Mouse (Mus musculus) erythroblast, embryonic 14.5 days (primary cell): ENCODE measurements around the gene Slc30a2.

Experiments
- GATA1 ChIP-seq: IDR thresholded peaks from 2 replicates; pipeline ENCODE4 v1.6.1; 2012; ENCODE audit warnings: low read length, inconsistent platforms, mixed read lengths
- TAL1 ChIP-seq: IDR thresholded peaks from 3 replicates; pipeline ENCODE4 v1.6.1; 2012; ENCODE audit warnings: low read length, inconsistent platforms, mixed read lengths

DNA sequence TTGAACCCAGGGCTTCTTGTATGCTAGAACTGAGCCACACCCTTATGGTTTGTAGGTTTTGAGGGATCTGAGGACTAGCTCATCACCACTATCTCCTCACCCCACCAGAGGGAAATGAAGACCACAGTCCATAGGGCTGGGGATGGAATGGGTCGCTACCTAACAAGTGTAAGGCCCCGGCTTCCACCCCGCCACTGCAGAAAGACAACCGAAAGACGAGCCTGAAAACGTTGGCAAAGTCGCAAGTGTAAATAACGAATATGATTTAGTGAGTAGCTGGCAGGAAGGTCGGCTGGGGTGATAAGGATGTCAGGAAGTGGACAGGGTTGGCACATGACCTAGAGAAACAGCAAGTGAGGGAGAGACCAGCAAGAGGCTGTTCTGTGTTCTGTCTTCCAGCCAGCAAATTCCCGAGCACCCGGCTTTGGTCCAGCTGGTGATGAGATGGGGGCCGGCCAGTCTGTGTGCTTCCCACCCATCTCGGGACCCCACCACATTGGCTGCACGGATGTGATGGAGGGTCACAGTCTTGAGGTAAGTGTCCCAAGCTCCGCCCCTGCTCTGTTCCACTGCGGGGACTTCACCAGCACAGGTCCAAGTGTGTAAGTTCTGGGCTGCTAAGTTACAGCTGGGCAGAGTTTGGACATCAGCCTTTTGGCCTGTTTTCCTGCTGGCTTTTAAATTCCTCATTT is 59.7 kb downstream of the Slc30a2 start:
- no peak for TF ChIP-seq GATA1
- TF ChIP-seq TAL1, result no peak
